Mouse (Mus musculus) adrenal gland, postnatal 10 days (tissue): ENCODE measurements at regions not wholly inside any gene's neighbourhood (a gene's known extent, or its start where the extent isn't known, plus 50 kb on each side); places are given as distances from the start of the nearest gene placed in this dataset.

Experiments
- DNase-seq: peaks from one replicate; pipeline ENCODE4 v3.0.0; 2021; ENCODE audit warnings: mixed read lengths

- DNase-seq = no peak
These were observed 412.0 kb upstream of the Pitx2 start for GRCm38 (mm10) chr3:128787686-128788085.

DNA sequence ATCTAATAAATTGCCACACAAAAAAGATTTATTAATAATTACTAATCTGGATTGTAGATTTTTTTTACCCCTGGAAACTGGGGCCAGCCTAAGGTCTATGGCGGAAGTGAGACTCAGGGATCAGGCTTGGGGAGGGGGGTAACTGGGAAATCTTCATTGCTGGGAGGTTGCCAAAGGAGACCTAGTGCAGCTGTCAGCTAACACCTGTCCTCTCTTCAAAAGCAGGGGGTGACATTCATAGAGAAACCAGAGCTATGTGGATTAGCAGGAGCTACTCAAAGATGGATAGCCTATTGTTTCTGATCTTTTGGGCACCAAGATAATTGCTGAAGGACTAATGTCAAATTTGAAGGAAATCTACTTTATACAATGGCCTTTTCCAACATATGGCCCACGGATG is 403.7 kb upstream of the Pitx2 start:
- DNase-seq = no peak

GRCm38 (mm10) chr3:128797829-128798228 is 401.8 kb upstream of the Pitx2 start:
- no peak for DNase-seq

- no peak for DNase-seq
These were observed 370.1 kb upstream of the Pitx2 start for GRCm38 (mm10) chr3:128829371-128830160.

DNA sequence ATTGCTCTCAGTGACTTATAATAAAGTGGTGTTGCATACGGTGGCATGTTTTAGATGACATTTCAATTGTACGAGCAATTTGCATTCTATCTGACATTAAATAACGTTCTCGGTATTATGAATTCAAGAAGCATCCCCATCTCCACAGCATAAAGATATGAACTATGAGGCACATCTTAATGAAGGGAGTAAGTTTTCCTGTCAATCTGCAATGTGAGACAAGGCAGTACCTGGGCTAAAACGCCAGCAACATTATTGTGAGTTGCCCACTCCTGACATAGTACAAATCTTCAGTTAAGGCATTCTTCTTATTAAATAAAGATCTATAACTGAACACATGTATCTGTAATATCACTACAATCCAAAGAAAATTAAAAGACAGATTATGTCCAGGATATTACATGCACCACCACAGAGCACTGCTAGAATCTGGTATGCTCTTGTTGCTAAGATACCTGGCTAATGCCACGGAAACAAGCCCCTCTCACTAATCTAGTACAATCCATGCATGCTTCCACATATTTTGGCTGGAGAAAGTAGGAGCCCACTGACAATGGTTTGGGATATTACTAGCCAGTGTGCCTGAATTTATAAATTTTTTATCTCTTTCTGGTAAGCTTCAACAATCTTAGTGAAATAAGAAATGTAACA is 349.2 kb upstream of the Pitx2 start:
- no peak for DNase-seq

DNA sequence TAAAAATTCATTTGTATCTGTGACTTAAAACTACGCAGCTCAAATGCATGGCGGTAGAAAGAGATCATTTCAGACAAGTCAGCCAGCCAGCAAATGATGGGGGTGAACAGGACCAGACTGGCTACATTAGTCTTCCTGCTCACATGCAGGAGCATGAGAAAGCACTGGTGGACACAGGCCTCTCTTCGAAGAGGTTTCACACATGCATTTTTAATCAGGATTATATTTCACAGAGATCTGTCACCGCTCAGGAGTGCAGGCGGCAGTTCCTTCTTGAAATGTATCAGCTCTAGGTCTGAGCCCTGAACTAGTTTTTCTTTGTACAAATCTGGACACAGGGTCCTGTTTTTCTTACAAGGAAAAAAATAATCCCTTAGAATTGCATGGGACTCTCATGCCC is 343.2 kb upstream of the Pitx2 start:
- DNase-seq = no peak

- DNase-seq = no peak
These were observed 317.8 kb upstream of the Pitx2 start for GRCm38 (mm10) chr3:128881685-128882444.

GRCm38 (mm10) chr3:128883636-128884195 is 316.0 kb upstream of the Pitx2 start:
- DNase-seq = no peak

DNA sequence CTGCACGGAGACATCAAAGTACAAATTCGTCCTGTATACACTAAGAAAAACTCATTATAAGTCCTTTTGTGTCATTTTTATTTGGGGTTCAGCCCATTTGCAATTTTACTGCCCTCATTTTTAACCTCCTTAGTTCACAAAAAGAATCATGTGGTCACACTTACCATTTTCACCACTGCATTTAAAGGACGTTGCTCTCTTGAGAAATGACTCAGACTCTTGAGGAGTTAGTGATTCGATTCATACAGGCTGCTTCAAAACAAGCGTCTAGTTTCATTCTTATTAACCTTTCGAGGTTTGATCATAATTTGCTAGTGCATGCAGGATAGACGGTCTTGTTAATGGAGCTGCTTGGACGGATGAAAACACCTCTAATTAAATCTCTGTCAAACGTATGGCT is 313.0 kb upstream of the Pitx2 start:
- no peak for DNase-seq

GRCm38 (mm10) chr3:128891078-128891477 is 308.6 kb upstream of the Pitx2 start:
- DNase-seq = no peak

- DNase-seq = no peak
These were observed 303.1 kb upstream of the Pitx2 start for GRCm38 (mm10) chr3:128896628-128897027.

GRCm38 (mm10) chr3:128911122-128911521 is 288.6 kb upstream of the Pitx2 start:
- DNase-seq = no peak

DNA sequence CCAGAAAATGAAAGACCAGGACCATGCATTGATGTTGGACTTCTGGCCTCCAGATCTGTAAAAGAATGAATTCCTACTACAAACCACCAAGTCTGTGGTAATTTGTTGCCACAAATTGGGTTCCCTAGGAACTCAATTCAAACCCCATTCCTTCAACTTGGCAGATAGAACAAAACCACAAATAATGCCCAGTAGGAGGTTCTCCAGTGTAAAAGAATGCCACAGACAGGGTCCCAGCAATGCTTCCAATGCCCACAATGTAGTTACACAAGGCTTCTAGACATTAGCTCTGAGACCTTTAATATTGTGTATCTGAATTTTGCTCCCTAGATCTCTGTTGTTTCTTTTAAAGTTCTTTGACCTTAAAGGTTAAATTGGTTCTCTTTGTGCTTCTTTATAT is 278.2 kb upstream of the Pitx2 start:
- no peak for DNase-seq

- no peak for DNase-seq
These were observed 277.5 kb upstream of the Pitx2 start for GRCm38 (mm10) chr3:128922150-128922549.

GRCm38 (mm10) chr3:128938536-128938935 is 261.1 kb upstream of the Pitx2 start:
- DNase-seq = no peak

DNA sequence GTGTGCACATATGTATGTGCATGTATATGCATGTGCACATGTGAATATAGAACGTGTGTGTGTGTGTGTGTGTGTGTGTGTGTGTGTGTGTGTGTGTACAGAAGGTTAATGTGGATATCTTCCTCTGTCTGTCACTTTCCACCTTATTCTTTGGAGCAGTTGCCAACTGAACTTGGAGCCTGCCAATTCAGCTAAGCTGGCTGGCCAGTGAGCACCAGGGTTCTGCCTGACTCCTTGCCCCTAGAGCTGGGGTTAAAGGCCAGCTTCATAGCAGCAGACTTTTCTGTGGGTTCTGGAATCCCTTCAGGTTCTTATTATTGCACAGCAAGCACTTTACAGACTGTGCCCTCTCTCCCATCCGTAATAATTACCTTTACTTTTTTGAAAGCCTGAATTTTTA is 258.5 kb upstream of the Pitx2 start:
- DNase-seq = no peak

GRCm38 (mm10) chr3:128944631-128945030 is 255.0 kb upstream of the Pitx2 start:
- DNase-seq = no peak

DNA sequence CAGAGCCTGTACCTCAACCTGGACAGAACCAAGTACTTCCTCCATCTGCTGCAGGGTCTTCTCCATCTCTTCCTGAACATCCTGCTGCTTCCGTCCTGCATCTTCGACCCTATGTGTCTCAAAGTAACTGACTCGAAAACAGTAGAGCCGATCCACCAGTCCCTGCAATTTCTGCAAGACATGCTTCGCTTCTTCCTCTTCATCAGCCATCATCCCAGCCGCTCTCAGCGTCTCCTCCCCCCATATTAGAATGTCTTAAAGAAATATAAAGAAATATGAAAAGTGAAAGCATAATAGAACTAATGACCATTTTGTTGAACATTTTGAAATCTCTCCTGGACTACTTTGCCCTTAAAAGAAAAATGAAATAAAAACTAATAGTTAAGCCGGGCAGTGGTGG is 244.8 kb upstream of the Pitx2 start:
- DNase-seq = no peak

- no peak for DNase-seq
These were observed 222.9 kb upstream of the Pitx2 start for GRCm38 (mm10) chr3:128976752-128977151.

DNA sequence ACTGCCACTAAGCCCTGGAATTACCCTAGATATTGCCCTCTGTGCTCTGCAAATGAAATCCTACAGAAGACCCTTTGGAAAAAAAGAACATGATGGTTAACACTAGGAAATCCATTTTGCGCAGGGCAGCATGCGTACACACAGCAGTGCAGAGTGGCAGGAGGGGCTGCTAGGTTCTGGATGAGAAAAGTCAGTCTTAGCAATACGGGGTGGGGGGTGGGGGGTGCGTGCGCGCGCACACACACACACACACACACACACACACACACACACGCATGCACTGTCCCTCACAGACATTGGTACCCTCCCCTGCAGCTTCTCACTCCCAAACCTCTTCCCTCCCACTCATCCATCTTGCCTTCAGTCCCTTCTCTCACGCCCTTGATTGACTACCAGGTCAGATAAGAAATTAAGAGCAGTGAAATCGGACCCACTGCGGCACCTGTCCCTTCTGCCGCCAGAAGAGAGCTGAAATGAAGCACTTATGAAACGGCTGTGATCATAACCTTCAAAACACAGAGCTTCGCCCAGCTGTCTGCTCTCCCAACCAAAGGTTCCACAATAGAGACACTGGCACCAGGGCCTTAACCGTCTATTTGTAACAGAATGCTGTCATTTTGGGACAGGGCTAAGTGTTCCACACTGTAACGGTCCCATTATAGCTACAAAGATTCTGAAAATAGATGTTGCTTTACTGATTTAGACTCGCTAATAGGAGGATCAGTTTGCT is 209.3 kb upstream of the Pitx2 start:
- peak; percentile 4 for DNase-seq

DNA sequence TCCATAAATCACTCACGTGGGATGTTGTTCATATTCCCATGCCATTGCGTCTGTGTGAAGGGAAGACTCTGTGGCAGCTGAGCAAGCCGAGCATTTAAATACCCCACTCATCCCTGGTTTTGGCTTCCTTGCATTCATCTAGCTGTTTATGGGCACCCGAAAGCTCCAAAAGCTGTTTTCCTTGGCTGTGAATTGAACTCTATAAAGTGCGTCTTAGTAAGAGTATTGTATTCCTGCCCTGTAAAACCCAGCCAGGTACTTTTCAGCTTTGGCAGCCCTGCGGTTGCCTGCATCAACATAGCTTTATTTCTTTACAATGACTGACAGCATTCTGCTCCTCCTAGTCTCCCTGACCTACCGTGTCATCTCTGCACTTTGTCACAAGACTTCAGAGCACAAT is 196.8 kb upstream of the Pitx2 start:
- no peak for DNase-seq

DNA sequence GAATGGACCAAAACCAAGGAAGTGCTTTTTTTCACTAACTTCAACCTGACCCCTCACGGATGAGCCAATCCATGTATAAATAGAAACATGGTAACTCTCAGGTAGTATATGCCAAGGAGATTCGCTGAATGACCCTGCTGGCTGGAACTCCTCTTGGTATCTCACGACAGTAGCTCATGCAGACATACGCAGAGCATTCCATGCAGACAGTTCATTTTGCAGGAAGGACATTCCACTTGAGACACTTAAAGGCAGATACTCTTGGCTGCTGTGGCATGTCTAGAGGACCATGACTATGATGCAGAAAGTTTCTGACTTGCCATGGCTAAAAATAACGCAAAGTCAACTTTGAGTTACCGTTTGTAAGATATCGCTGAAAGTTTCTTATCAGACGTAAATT is 195.6 kb upstream of the Pitx2 start:
- DNase-seq = no peak
